Mouse (Mus musculus): ENCODE measurements around the gene Uck1. TPM values are rescaled to one million over a fixed set of nuclear protein-coding genes. Genes with fewer than 3 reads are reported as not detected.

The Uck1 gene
- polyA plus RNA-seq, 1 experiment from 2014 or later = 76.0 TPM

GRCm38 (mm10) chr2:32251791-32252527 is 8.0 kb downstream of the Uck1 start:
- ATAC-seq (ENCODE audit: low FRiP score) (no peak), DNase-seq (ENCODE audit: low spot score) (no peak)
- Histone ChIP-seq H3K4me1 (replicated peaks; ENCODE audit: control insufficient read depth, insufficient read depth, low read length) (no peaks in the 10 kb centered on the region), H3K27ac (no peak overlapping the region), H3K27me3 (ENCODE audit: control insufficient read depth, insufficient read depth, low read length) (no peaks in the 10 kb centered on the region), H3K4me2 (replicated peaks) (no peak overlapping the region), H3K4me3 (replicated peaks; ENCODE audit: low read length) (no peak overlapping the region), H3K9ac (no peak overlapping the region), H3K9me3 (ENCODE audit: control insufficient read depth, low read length) (no peaks in the 10 kb centered on the region), H3K36me3 (replicated peaks; ENCODE audit: control insufficient read depth, insufficient read depth) (peaks cover 90% of the 10 kb centered on the region)
- WGBS = 89% methylated on average over 12 of the region's 12 CpGs

GRCm38 (mm10) chr2:32248377-32249361 is 11.3 kb downstream of the Uck1 start:
- no peak overlapping the region for H3K9ac ChIP-seq
- no peak overlapping the region for H3K27ac ChIP-seq
- no peak overlapping the region for H3K4me3 ChIP-seq (replicated peaks; ENCODE audit: low read length)
- no peak overlapping the region for H3K4me2 ChIP-seq (replicated peaks)
- H3K36me3 ChIP-seq (replicated peaks; ENCODE audit: control insufficient read depth, insufficient read depth) = peaks cover 91% of the 10 kb centered on the region
- no peak for ATAC-seq (ENCODE audit: low FRiP score)
- DNase-seq (ENCODE audit: low spot score) = no peak
- 83% methylated on average over 10 of the region's 10 CpGs for WGBS
- H3K9me3 ChIP-seq (ENCODE audit: control insufficient read depth, low read length) = no peaks in the 10 kb centered on the region
- no peaks in the 10 kb centered on the region for H3K27me3 ChIP-seq (ENCODE audit: control insufficient read depth, insufficient read depth, low read length)
- no peaks in the 10 kb centered on the region for H3K4me1 ChIP-seq (replicated peaks; ENCODE audit: control insufficient read depth, insufficient read depth, low read length)

GRCm38 (mm10) chr2:32246741-32247140 is 13.2 kb downstream of the Uck1 start:
- no peak overlapping the region for H3K4me2 ChIP-seq (replicated peaks)
- no peak for DNase-seq (ENCODE audit: low spot score)
- 85% methylated on average over 4 of the region's 4 CpGs for WGBS
- no peak for ATAC-seq (ENCODE audit: low FRiP score)
- no peak overlapping the region for H3K4me3 ChIP-seq (replicated peaks; ENCODE audit: low read length)
- no peaks in the 10 kb centered on the region for H3K4me1 ChIP-seq (replicated peaks; ENCODE audit: control insufficient read depth, insufficient read depth, low read length)
- H3K36me3 ChIP-seq (replicated peaks; ENCODE audit: control insufficient read depth, insufficient read depth) = peaks cover 87% of the 10 kb centered on the region
- H3K9ac ChIP-seq = no peak overlapping the region
- no peak overlapping the region for H3K27ac ChIP-seq
- no peaks in the 10 kb centered on the region for H3K9me3 ChIP-seq (ENCODE audit: control insufficient read depth, low read length)
- no peaks in the 10 kb centered on the region for H3K27me3 ChIP-seq (ENCODE audit: control insufficient read depth, insufficient read depth, low read length)

GRCm38 (mm10) chr2:32242986-32243385 is 17.0 kb downstream of the Uck1 start:
- Histone ChIP-seq H3K9ac (no peak overlapping the region), H3K27ac (no peak overlapping the region), H3K36me3 (replicated peaks; ENCODE audit: control insufficient read depth, insufficient read depth) (peaks cover 60% of the 10 kb centered on the region), H3K9me3 (ENCODE audit: control insufficient read depth, low read length) (no peaks in the 10 kb centered on the region), H3K27me3 (ENCODE audit: control insufficient read depth, insufficient read depth, low read length) (no peaks in the 10 kb centered on the region), H3K4me1 (replicated peaks; ENCODE audit: control insufficient read depth, insufficient read depth, low read length) (no peaks in the 10 kb centered on the region), H3K4me2 (replicated peaks) (no peak overlapping the region), H3K4me3 (replicated peaks; ENCODE audit: low read length) (no peak overlapping the region)
- no peak for DNase-seq (ENCODE audit: low spot score)
- WGBS = 87% methylated on average over 4 of the region's 4 CpGs
- ATAC-seq (ENCODE audit: low FRiP score) = no peak

GRCm38 (mm10) chr2:32240591-32240990 is 19.4 kb downstream of the Uck1 start:
- Histone ChIP-seq H3K27ac (no peak overlapping the region), H3K4me1 (replicated peaks; ENCODE audit: control insufficient read depth, insufficient read depth, low read length) (peaks cover 10% of the 10 kb centered on the region), H3K9ac (no peak overlapping the region), H3K36me3 (replicated peaks; ENCODE audit: control insufficient read depth, insufficient read depth) (peaks cover 37% of the 10 kb centered on the region), H3K9me3 (ENCODE audit: control insufficient read depth, low read length) (no peaks in the 10 kb centered on the region), H3K27me3 (ENCODE audit: control insufficient read depth, insufficient read depth, low read length) (no peaks in the 10 kb centered on the region), H3K4me2 (replicated peaks) (no peak overlapping the region), H3K4me3 (replicated peaks; ENCODE audit: low read length) (no peak overlapping the region)
- no peak for ATAC-seq (ENCODE audit: low FRiP score)
- WGBS = 87% methylated on average over 5 of the region's 5 CpGs
- no peak for DNase-seq (ENCODE audit: low spot score)

GRCm38 (mm10) chr2:32238708-32239435 is 21.1 kb downstream of the Uck1 start:
- Histone ChIP-seq H3K27ac (no peak overlapping the region), H3K36me3 (replicated peaks; ENCODE audit: control insufficient read depth, insufficient read depth) (peaks cover 24% of the 10 kb centered on the region), H3K9ac (no peak overlapping the region), H3K4me3 (replicated peaks; ENCODE audit: low read length) (no peak overlapping the region), H3K9me3 (ENCODE audit: control insufficient read depth, low read length) (no peaks in the 10 kb centered on the region), H3K4me1 (replicated peaks; ENCODE audit: control insufficient read depth, insufficient read depth, low read length) (peaks cover 19% of the 10 kb centered on the region), H3K4me2 (replicated peaks) (no peak overlapping the region), H3K27me3 (ENCODE audit: control insufficient read depth, insufficient read depth, low read length) (no peaks in the 10 kb centered on the region)
- ATAC-seq (ENCODE audit: low FRiP score) (no peak), DNase-seq (ENCODE audit: low spot score) (no peak)
- WGBS = 95% methylated on average over 9 of the region's 9 CpGs

GRCm38 (mm10) chr2:32237571-32237970 is 22.4 kb downstream of the Uck1 start:
- 46% methylated on average over 4 of the region's 4 CpGs for WGBS
- Histone ChIP-seq H3K4me1 (replicated peaks; ENCODE audit: control insufficient read depth, insufficient read depth, low read length) (peaks cover 19% of the 10 kb centered on the region), H3K9ac (peak overlapping the region; percentile 69; the same call in 1 of the 2 replicates), H3K9me3 (ENCODE audit: control insufficient read depth, low read length) (no peaks in the 10 kb centered on the region), H3K36me3 (replicated peaks; ENCODE audit: control insufficient read depth, insufficient read depth) (peaks cover 26% of the 10 kb centered on the region), H3K4me3 (replicated peaks; ENCODE audit: low read length) (peak overlapping the region; percentile 74), H3K4me2 (replicated peaks) (peak overlapping the region; percentile 92), H3K27ac (peak overlapping the region; percentile 80; the same call in 1 of the 2 replicates), H3K27me3 (ENCODE audit: control insufficient read depth, insufficient read depth, low read length) (no peaks in the 10 kb centered on the region)
- 0 out of 2 replicates have a peak, but pooled peaks have one; percentile 3 for ATAC-seq (ENCODE audit: low FRiP score)
- DNase-seq (ENCODE audit: low spot score) = no peak

- H3K9me3 ChIP-seq (ENCODE audit: control insufficient read depth, low read length) = no peaks in the 10 kb centered on the region
- peak; percentile 72 for DNase-seq (ENCODE audit: low spot score)
- WGBS = 0% methylated on average over 20 of the region's 20 CpGs
- H3K36me3 ChIP-seq (replicated peaks; ENCODE audit: control insufficient read depth, insufficient read depth) = peaks cover 27% of the 10 kb centered on the region
- ATAC-seq (ENCODE audit: low FRiP score) = peak; percentile 52
- H3K27me3 ChIP-seq (ENCODE audit: control insufficient read depth, insufficient read depth, low read length) = no peaks in the 10 kb centered on the region
- H3K9ac ChIP-seq = peak overlapping the region; percentile 69
- peaks cover 19% of the 10 kb centered on the region for H3K4me1 ChIP-seq (replicated peaks; ENCODE audit: control insufficient read depth, insufficient read depth, low read length)
- H3K4me2 ChIP-seq (replicated peaks) = peak overlapping the region; percentile 92
- peak overlapping the region; percentile 80 for H3K27ac ChIP-seq
- H3K4me3 ChIP-seq (replicated peaks; ENCODE audit: low read length) = peak overlapping the region; percentile 74
Observed at GRCm38 (mm10) chr2:32236760-32237487, 23.0 kb downstream of the Uck1 start.

All from hindbrain, embryonic 14.5 days (tissue).